Mouse (Mus musculus) effector memory CD4-positive, alpha-beta T cell, adult 5 months (primary cell): ENCODE results near the gene Lrp2bp. TPM values are rescaled to one million over a fixed set of nuclear protein-coding genes. Genes with fewer than 3 reads are reported as not detected.

Experiments
- polyA plus RNA-seq: library from polyadenylated mRNA; unstranded; fragments of 100-300 nt; shearing (Covaris generic); gene quantifications from one replicate; pipeline ENCODE4 v1.2.1, GENCODE M21; 2017

Lrp2bp gene
- 1.2 TPM for polyA plus RNA-seq

DNA sequence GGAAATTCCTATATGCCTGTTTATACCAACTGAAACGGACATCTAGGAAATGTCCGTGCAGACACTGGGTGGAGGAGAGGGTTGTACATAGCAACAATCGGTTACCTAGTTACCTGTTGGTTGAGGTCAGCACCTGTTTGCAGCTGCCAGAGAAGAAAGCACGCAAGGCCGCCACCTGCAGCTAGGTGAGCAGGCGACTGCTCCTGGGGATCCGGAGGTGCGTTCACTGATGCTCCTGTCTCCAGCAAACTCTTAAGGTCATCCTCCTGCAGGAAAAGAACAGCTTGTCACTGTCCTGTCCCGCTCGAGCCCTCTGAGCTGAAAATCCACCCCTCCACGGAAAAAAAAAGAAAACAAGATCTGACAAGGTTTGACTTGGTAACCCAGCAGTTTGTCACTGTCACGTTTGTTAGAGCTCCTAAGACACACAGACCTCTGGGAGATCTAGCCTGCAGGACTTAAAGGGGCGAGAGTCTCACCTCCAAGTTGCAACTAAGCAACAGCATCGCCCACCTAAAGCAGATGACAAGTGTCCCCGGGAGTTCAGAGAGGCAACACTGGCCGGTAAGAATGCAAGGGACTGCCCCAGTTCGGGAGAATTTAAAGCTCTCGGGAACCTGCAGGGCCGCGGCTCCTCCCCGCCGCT, at the start of gene Lrp2bp:
Lrp2bp (plus strand) TSS at position 166 of the 646 bp plus-strand sequence.

DNA sequence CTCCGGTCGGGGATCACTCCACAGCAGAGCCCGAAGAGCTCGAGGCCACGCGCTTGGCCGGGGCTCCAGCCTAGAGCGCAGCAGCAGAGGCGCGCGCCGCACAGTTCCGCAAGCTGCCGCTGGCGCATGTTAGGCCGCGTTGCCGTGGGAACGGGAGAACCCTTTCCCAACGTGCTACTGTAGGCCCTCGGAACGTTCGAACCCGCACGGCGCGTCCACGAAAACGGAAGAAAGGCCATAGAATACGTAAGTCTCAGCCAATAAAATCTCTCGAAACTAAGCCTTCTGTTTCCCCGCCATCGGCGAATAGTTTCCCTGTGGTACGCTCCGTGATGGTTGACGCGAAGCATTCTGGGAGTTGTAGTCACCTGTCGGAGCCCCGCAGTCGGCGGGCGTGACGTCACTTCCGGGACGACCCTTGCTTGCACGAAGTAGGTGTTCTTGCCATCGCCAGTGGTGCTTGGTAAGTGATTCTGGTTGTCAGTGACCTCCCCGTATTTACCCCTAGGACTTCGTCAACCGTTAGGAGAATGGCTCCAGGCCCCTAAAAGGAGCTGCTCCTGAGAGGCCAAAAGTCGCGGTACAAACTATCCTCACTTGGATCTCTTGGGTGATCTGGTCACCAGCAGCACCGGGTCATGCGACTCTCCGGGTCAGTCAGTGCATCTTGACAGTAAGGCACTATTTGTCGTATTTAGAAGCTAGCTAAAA, 23.8 kb upstream of the Lrp2bp start, which contains the start of the genes 1700029J07Rik and Ufsp2:
1700029J07Rik (minus strand) TSS at position 127 of the 711 bp plus-strand sequence.
Ufsp2 (plus strand) TSS at position 403 of the 711 bp plus-strand sequence.

DNA sequence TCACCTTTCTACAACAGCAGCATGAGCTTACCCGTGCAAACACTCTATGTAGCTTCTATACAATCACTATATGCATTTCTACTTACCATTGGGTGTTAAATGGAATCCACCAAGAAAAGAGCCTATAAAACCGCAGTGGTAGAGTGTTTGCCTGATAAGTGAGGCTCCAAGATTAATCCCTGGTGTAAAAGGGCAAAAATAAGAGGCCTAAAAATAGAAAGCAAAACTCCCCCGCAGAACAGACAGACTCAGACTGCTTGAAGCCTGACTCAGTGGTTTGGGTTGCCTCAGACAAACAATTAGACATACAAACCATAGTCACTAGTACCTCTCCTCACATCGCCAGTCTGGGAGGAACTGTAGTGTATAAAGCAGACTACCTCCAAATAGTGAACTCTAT, 6.5 kb downstream of the Lrp2bp start, which contains the start of gene Ankrd37:
Ankrd37 (minus strand) TSS at position 112 of the 400 bp plus-strand sequence.

Other genes with a start within 250 kb of the Lrp2bp start
- not detected for gene Pdlim3, start 113.8 kb upstream of the Lrp2bp start, polyA plus RNA-seq
- not detected for gene Ccdc110, start 64.7 kb upstream of the Lrp2bp start, polyA plus RNA-seq
- gene 1700029J07Rik, start 24.1 kb upstream of the Lrp2bp start, polyA plus RNA-seq = 2.9 TPM
- 17.2 TPM for gene Ufsp2, start 23.8 kb upstream of the Lrp2bp start, polyA plus RNA-seq
- gene Ankrd37, start 6.4 kb downstream of the Lrp2bp start, polyA plus RNA-seq = 58.3 TPM
- gene Cfap97, start 152.5 kb downstream of the Lrp2bp start, polyA plus RNA-seq = 13.2 TPM
- gene Snx25, start 152.9 kb downstream of the Lrp2bp start, polyA plus RNA-seq = 21.2 TPM
- gene Slc25a4, start 212.0 kb downstream of the Lrp2bp start, polyA plus RNA-seq = 95.9 TPM